Mouse (Mus musculus) limb, embryonic 10.5 days (tissue): ENCODE data around the gene St3gal3. TPM values are rescaled to one million over a fixed set of nuclear protein-coding genes. Genes with fewer than 3 reads are reported as not detected.

Source experiments
- DNase-seq: peaks from one replicate; pipeline ENCODE4 v3.0.0-alpha.2; 2017; ENCODE audit warnings: low spot score
- H3K27ac ChIP-seq: fragments of 300-500 bp; sonication (generic); 2 replicates; pipeline ENCODE4 v1.5.1; 2016; ENCODE audit warnings: mild to moderate bottlenecking
- H3K27me3 ChIP-seq: fragments of 300-500 bp; sonication (generic); 2 replicates; pipeline ENCODE4 v1.6.1; 2016; ENCODE audit warnings: low read depth, mild to moderate bottlenecking; ENCODE audit not compliant: poor library complexity, severe bottlenecking
- H3K36me3 ChIP-seq: fragments of 300-500 bp; sonication (generic); 2 replicates; pipeline ENCODE4 v1.6.1; 2016; ENCODE audit warnings: mild to moderate bottlenecking, moderate library complexity
- H3K4me1 ChIP-seq: fragments of 300-500 bp; sonication (generic); 2 replicates; pipeline ENCODE4 v1.6.1; 2016
- H3K4me3 ChIP-seq: fragments of 300-500 bp; sonication (generic); 2 replicates; pipeline ENCODE4 v1.5.1; 2016; ENCODE audit warnings: mild to moderate bottlenecking, moderate library complexity
- H3K9me3 ChIP-seq: fragments of 300-500 bp; sonication (generic); replicated peaks from 2 replicates; pipeline ENCODE4 v1.6.1; 2016; ENCODE audit warnings: mild to moderate bottlenecking
- WGBS: fragments of 180-500 bp; shearing (Covaris S2); methylation state at CpG from one replicate; pipeline ENCODE4 v1.1.7; 2016; 5-methylcytosine and 5-hydroxymethylcytosine counted together
- polyA plus RNA-seq: library from polyadenylated mRNA; unstranded; fragments of >200 nt; fragmentation: Nextera tagmentation; extraction: Ambion mirVana; gene quantifications from 2 replicates; pipeline ENCODE4 v1.2.1, GENCODE M21; 2016

St3gal3 gene
- polyA plus RNA-seq, 1 experiment from 2014 or later: 7.2 TPM

DNA sequence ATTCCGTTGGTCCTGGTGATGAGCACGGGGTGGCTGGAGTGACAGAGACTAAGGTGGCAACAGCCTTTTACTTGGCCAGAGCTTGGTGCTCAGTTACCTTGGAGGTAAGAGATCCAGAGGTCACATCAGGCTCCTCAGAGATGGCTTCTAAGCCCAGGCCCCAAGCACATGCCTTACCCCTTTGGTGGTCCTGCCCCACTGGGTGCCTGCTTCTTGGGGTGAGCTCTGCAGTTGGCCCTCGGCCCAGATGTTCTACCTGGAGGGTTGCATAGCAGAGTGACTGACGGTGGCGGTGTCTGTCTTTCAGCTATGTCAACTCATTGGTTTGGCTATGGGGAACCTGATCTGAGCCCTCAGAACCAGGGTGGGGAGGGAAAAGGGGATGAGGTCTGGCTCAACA, 138.0 kb downstream of the St3gal3 start:
- no peak overlapping the region for H3K4me3 ChIP-seq
- no peaks in the 10 kb centered on the region for H3K9me3 ChIP-seq
- H3K36me3 ChIP-seq: peaks cover 2% of the 10 kb centered on the region; the same call in 1 of the 2 replicates
- H3K27ac ChIP-seq: no peak overlapping the region
- DNase-seq: no peak
- peaks cover 51% of the 10 kb centered on the region for H3K4me1 ChIP-seq
- H3K27me3 ChIP-seq: no peaks in the 10 kb centered on the region; the same call in 1 of the 2 replicates
- 88% methylated on average over 5 of the region's 5 CpGs for WGBS

DNA sequence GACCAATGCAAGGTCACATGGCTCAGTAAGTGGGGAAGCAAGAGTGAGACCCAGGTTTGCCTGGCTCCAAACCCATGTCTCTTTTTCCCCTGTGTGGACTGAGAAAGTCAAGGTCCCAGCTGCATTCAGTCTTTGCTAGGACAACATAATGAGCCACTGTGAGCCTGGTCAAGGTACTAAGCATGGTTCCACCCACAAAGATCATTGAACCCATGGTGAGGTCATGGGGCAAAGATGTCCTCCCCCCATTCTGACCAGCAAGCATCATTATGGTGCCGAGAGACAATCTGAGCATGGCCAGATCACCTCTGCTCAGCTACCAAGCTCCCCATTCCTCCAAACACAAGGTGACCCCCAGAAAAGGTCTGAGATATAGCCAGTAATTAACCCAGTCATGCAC, 139.3 kb downstream of the St3gal3 start:
- peaks cover 2% of the 10 kb centered on the region; the same call in 1 of the 2 replicates for H3K36me3 ChIP-seq
- no peaks in the 10 kb centered on the region; the same call in 1 of the 2 replicates for H3K27me3 ChIP-seq
- no peaks in the 10 kb centered on the region for H3K9me3 ChIP-seq
- H3K4me1 ChIP-seq: peaks cover 39% of the 10 kb centered on the region
- WGBS: 94% methylated on average over 1 of the region's 1 CpGs
- H3K27ac ChIP-seq: no peak overlapping the region
- no peak overlapping the region for H3K4me3 ChIP-seq
- no peak for DNase-seq

DNA sequence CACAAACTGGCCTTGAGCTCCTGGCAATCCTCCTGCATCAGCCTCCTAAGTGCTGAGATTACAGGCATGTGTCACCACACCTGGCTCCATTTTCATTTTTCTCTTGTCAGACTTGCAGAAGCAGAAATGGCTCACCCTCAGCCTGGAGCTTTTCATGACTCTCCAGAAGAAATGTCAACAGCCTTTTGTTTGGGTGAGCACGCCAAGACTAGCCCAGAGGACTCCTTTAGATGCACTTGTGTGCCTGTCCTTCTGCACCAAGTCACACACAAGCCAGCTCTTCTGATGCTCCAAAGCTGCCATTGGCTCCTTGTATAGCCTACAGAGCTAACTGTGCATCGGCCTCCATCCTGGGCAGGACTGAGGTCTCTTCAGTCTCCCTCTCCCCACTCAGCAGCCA, 141.3 kb downstream of the St3gal3 start:
- Histone ChIP-seq H3K4me3 (no peak overlapping the region), H3K4me1 (peaks cover 28% of the 10 kb centered on the region)
- WGBS: 88% methylated on average over 2 of the region's 2 CpGs

DNA sequence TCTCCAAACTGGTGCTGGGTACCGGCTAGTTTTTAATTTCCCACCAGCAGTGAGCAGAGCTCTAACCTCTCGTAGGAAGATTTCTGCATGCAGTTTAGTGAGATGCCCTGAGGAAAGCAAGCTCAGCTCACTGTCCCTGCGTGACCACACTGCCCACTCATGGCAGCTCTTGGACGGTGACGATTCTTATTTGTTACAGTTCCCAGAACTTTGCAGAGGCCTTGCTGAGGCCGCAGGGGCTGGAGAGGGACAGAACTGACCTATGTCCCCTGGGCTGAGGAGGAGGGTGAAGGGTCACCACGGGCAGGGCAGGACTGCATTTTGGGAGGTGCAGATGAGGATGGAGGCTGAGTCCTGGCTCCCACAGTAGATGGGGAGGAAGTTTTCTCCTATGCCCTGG, 141.8 kb downstream of the St3gal3 start:
- Histone ChIP-seq H3K27ac (no peak overlapping the region), H3K36me3 (no peaks in the 10 kb centered on the region), H3K27me3 (no peaks in the 10 kb centered on the region; the same call in 1 of the 2 replicates), H3K9me3 (no peaks in the 10 kb centered on the region), H3K4me1 (peaks cover 24% of the 10 kb centered on the region), H3K4me3 (no peak overlapping the region)
- 77% methylated on average over 7 of the region's 7 CpGs for WGBS
- DNase-seq: no peak

More for the DNA sequence above, 141.3 kb downstream of the St3gal3 start:
- H3K9me3 ChIP-seq: no peaks in the 10 kb centered on the region
- no peak for DNase-seq
- H3K27ac ChIP-seq: no peak overlapping the region
- no peaks in the 10 kb centered on the region; the same call in 1 of the 2 replicates for H3K27me3 ChIP-seq
- H3K36me3 ChIP-seq: no peaks in the 10 kb centered on the region

DNA sequence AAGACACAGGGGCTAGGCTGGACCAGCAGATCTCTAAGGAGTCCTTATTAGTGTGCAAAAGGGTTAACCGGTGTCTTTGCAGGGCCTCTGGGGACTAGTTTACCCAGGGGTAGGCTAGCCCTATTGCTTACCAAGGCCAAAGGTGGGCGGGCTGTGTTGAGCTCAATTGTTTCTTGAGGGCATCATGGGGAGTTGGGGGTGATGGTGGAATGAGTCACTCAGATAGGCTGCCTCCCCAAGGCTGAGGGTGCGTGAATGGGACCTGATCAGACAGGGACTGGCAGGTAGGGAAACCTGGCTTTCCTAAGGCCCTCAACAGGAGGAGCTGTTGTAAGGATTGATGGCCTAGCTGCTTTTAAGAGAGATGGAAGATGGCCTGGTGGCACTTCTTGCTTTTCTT, 142.7 kb downstream of the St3gal3 start:
- 91% methylated on average over 3 of the region's 3 CpGs for WGBS

DNA sequence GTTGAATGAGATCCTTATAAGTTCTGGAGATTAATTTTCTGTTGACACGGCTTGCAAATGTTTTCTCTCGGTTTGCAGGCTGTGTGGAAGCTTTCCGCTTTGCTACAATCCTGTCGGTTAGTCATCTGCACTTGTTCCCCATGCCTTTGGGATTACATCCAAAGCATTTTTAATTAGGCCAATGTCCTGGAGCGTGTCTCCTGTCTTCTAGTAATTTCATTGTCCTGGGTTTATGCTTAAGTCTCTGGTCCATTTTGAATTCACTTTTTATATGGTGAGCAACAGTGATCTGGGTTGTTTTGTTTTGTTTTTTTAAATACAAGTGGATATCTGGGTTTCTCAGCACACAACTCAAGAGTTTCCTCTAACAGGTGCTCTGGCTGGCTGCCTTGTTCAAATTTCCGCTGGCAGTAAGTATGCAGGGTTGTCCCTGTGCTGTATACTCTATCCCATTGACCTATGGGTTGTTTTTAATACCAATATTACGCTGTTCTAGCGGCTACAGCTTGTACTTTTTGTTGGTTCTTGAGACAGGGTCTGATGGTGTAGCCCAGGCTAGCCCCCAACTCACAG, 143.6 kb downstream of the St3gal3 start:
- peaks cover 10% of the 10 kb centered on the region; the same call in 1 of the 2 replicates for H3K4me1 ChIP-seq
- H3K27me3 ChIP-seq: no peaks in the 10 kb centered on the region
- no peak overlapping the region for H3K27ac ChIP-seq
- 93% methylated on average over 8 of the region's 8 CpGs for WGBS
- H3K4me3 ChIP-seq: no peak overlapping the region
- no peak for DNase-seq
- H3K36me3 ChIP-seq: no peaks in the 10 kb centered on the region
- no peaks in the 10 kb centered on the region for H3K9me3 ChIP-seq

More for the DNA sequence above, 142.7 kb downstream of the St3gal3 start:
- H3K27ac ChIP-seq: no peak overlapping the region
- H3K9me3 ChIP-seq: no peaks in the 10 kb centered on the region
- no peak overlapping the region for H3K4me3 ChIP-seq
- no peaks in the 10 kb centered on the region for H3K36me3 ChIP-seq
- no peaks in the 10 kb centered on the region; the same call in 1 of the 2 replicates for H3K27me3 ChIP-seq
- H3K4me1 ChIP-seq: peaks cover 15% of the 10 kb centered on the region
- no peak for DNase-seq

DNA sequence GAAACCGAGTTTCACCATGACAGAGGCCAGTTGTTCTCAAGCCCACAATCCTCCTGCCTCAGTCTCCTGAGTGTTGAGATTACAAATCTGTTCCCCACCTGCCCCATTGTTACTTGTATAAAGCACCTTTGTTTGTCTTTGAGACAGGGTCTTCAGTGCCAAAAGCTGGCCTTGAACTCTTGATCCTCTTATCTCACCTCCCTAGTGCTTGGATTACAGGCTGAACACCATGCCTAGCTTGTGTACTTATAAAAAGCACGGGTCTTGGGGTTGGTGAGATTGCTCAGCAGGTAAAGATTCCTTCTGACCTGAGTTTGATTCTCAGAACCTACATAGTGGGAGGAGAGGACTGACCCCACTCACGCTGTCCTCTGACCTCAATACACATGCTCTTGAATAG, 144.1 kb downstream of the St3gal3 start:
- 92% methylated on average over 3 of the region's 3 CpGs for WGBS
- no peaks in the 10 kb centered on the region for H3K36me3 ChIP-seq
- H3K4me3 ChIP-seq: no peak overlapping the region
- H3K27ac ChIP-seq: no peak overlapping the region
- no peaks in the 10 kb centered on the region for H3K27me3 ChIP-seq
- H3K9me3 ChIP-seq: no peaks in the 10 kb centered on the region
- H3K4me1 ChIP-seq: peaks cover 7% of the 10 kb centered on the region; the same call in 1 of the 2 replicates
- DNase-seq: no peak

DNA sequence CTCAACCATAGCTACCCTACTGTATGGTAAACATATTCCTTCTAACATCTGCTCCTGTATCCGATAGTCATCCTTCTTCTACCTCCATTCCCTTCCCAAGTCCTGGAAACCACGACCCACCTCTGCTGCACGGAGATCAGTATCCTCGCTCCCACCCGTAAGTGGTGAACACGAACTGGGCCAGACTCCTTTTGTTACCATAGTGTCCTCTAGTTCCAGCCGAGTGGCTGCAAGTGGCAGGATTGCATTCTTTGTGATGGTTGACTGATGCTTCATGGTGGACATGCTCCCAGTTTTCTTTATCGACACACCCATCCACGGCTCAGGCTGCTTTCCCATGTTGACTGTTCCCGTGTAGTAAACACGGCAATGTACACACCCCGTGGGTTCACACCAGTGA, 144.9 kb downstream of the St3gal3 start:
- no peaks in the 10 kb centered on the region for H3K27me3 ChIP-seq
- WGBS: 92% methylated on average over 12 of the region's 12 CpGs
- peaks cover 5% of the 10 kb centered on the region; the same call in 1 of the 2 replicates for H3K4me1 ChIP-seq
- no peak overlapping the region for H3K4me3 ChIP-seq
- no peaks in the 10 kb centered on the region for H3K36me3 ChIP-seq
- DNase-seq: no peak
- H3K9me3 ChIP-seq: no peaks in the 10 kb centered on the region
- H3K27ac ChIP-seq: no peak overlapping the region

DNA sequence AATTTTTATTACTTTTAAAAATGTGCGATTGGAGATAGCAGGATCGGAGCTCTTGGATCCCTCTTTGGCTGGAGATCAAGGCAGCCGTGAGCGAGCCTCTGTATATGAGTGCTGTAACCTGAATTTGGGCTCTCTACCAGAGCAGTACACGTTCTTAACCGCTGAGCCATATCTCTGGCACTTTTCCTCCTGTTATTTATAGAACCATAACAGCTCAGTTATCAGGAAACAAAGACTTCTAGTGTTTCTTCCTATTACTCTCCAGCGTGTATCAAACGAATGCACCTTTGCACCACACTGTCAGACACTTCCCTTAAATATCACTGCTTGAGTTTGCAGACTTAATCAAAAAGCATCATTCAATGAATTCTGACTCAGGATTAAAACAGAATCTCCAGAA, 147.9 kb downstream of the St3gal3 start:
- no peak overlapping the region for H3K4me3 ChIP-seq
- DNase-seq: no peak
- no peaks in the 10 kb centered on the region for H3K9me3 ChIP-seq
- no peaks in the 10 kb centered on the region for H3K36me3 ChIP-seq
- no peaks in the 10 kb centered on the region for H3K27me3 ChIP-seq
- 88% methylated on average over 8 of the region's 8 CpGs for WGBS
- peaks cover 7% of the 10 kb centered on the region; the same call in 1 of the 2 replicates for H3K4me1 ChIP-seq
- H3K27ac ChIP-seq: no peak overlapping the region

DNA sequence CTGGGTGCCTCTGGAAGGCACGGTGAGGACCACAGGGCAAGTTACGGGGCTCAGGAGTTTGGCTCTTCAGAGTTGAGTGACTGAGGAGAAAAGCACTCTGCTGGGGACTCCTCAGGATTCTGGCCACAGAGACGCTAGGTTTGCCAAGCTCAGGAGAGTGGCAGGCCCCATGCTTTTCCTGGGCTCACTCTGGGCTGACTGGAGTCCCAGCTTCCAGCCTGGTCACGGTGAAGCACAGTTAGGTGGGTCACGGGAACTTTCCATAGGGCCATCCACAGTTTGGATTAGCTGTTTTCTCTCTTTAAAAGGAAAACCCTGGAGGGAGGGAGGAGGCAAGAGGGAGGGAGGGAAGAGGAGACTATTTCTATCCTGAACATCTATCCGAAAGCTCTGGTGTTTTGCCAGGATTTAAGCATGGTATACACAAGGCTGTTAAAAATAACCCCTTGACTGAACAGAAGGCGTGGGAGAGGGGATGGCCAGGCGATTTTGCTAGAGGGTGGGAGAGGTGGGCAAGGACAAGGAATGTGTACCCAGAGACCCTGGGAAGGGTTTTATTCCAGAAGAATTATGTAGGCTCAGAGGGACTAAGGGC, 149.6 kb downstream of the St3gal3 start:
- H3K27me3 ChIP-seq: no peaks in the 10 kb centered on the region
- no peak overlapping the region for H3K27ac ChIP-seq
- WGBS: 84% methylated on average over 8 of the region's 8 CpGs
- no peak for DNase-seq
- H3K36me3 ChIP-seq: no peaks in the 10 kb centered on the region
- no peak overlapping the region for H3K4me3 ChIP-seq
- H3K9me3 ChIP-seq: no peaks in the 10 kb centered on the region
- peaks cover 7% of the 10 kb centered on the region; the same call in 1 of the 2 replicates for H3K4me1 ChIP-seq

DNA sequence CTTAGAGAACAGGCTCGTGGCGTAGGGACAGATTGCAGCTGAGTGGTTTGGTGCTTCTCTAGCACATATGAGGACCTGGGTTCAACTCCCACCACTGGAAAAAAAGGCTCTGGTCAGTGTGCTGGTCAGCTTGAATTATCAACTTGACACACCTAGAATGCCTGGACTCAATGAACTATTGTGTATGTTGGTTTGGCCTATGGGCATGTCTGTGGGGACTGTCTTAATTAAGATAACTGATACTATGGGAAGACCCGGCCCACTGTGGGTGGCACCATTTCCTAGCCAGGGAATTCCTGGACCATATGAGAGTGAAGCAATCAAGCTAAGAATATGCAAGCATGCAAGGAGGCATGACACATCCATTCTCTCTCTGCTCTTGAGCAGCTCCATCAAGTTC, 150.5 kb downstream of the St3gal3 start:
- DNase-seq: no peak
- H3K9me3 ChIP-seq: no peaks in the 10 kb centered on the region
- H3K4me1 ChIP-seq: peaks cover 7% of the 10 kb centered on the region; the same call in 1 of the 2 replicates
- H3K27ac ChIP-seq: no peak overlapping the region
- no peak overlapping the region for H3K4me3 ChIP-seq
- H3K36me3 ChIP-seq: no peaks in the 10 kb centered on the region
- 97% methylated on average over 3 of the region's 3 CpGs for WGBS
- H3K27me3 ChIP-seq: no peaks in the 10 kb centered on the region

DNA sequence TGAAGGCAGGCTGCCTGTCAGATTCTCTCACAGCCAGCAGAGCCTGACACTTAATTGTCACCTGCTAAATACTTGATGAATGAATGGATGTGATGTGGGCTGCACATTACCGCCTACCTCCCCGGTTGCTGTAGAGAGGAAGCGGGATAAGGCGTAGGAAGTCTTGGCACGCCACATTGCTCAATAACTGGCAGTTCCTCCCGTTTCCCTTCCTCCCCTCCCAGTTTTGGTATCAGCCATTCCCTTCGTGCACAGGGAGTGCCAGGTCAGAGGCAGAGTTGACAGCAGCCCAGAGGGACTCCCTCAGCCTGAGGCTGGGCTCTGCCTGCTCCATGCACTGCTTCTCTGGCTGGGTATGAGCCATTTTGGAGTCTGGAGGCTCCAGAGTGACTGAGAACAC, 152.0 kb downstream of the St3gal3 start:
- Histone ChIP-seq H3K36me3 (no peaks in the 10 kb centered on the region), H3K27me3 (no peaks in the 10 kb centered on the region), H3K4me3 (no peak overlapping the region), H3K27ac (no peak overlapping the region), H3K9me3 (no peaks in the 10 kb centered on the region), H3K4me1 (0 out of 2 replicates have a peak, but pooled peaks cover 3% of the 10 kb centered on the region)
- no peak for DNase-seq
- 84% methylated on average over 7 of the region's 7 CpGs for WGBS

DNA sequence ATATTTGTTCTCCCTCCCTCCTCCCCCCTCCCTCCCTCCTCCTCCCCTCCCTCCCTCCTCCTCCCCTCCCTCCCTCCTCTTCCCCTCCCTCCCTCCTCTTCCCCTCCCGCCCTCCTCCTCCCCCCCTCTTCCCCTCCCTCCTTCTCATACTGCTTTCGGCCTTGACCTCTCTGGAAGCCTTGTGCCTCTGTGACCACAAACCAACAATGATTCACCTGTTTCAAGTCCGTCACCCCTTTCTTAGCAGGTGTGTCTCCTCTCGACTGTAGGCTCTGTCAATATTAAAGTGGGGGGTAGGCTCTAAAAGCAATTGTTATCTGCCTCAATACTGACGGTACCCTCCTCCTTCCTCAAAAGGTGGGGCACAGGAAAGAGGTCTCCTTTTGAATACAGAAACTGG, 153.2 kb downstream of the St3gal3 start:
- DNase-seq: no peak
- H3K36me3 ChIP-seq: no peaks in the 10 kb centered on the region
- peaks cover 10% of the 10 kb centered on the region; the same call in 1 of the 2 replicates for H3K4me1 ChIP-seq
- H3K27ac ChIP-seq: no peak overlapping the region
- no peak overlapping the region for H3K4me3 ChIP-seq
- no peaks in the 10 kb centered on the region for H3K27me3 ChIP-seq
- 87% methylated on average over 4 of the region's 5 CpGs for WGBS
- no peaks in the 10 kb centered on the region for H3K9me3 ChIP-seq
